Mouse (Mus musculus): ENCODE data around the gene Steap2. TPM values are rescaled to one million over a fixed set of nuclear protein-coding genes. Genes with fewer than 3 reads are reported as not detected.

Gene Steap2
- total RNA-seq, 4 experiments from 2014 or later, result 0.27 to 0.41 (median 0.37) TPM

DNA sequence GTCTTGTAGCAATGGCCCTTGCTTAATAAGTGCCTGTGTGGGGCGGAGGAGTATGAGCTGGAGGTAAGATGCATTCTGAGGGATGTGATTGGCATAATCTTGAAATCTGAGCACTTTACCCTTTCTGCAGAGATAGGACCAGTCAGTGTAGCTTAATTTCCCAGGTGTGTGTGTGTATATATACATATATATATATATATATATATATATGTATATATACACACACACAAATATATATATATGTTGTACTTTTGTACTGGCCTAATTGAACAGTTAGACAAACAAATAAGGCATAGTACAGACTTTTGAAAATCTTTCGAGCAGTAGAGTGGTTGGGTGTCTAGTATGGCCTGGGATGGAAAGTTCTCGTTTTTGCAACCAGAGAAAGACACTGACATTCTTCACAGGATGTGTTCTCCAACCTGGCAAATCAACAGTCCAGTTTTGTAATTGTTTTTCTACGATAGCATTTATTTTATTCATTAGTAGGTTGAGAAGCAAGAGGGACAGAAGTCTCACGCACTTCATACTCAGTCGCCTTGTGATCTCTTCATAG lies 29.9 kb downstream of the Steap2 start:
- no peak for DNase-seq (ENCODE audit: low spot score in 2 of 2)

- DNase-seq (ENCODE audit: low spot score in 2 of 2), result peak; percentile 8 to 26
Measured at GRCm38 (mm10) chr5:5663655-5664370, 30.6 kb downstream of the Steap2 start, which contains the start of gene Cfap69. Cfap69 (minus strand) TSS chr5:5664239.

GRCm38 (mm10) chr5:5663057-5663456 lies 31.3 kb downstream of the Steap2 start:
- no peak for DNase-seq (ENCODE audit: low spot score in 2 of 2)

DNA sequence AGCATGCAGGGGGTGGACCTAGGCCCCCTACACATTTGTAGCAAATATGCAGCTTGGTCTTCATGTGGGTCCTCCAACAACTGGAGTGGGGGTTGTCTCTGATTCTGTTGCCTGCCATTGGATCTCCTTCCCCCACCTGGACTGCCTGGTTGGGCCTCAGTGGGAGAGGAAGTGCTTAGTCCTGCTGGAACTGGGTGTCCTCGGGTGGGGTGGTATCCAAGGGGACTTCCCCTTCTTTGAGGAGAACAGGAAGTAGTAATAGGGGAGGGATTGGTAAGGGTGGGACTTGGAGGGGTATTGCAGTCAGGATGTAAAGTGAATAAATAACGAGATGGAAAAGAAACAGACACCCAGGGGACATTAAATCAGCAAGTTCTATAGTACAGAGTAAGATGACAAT lies 35.7 kb downstream of the Steap2 start:
- DNase-seq (ENCODE audit: low spot score in 2 of 2), result no peak

- no peak for DNase-seq (ENCODE audit: low spot score in 2 of 2)
Measured at GRCm38 (mm10) chr5:5657932-5658331, 36.4 kb downstream of the Steap2 start.

DNA sequence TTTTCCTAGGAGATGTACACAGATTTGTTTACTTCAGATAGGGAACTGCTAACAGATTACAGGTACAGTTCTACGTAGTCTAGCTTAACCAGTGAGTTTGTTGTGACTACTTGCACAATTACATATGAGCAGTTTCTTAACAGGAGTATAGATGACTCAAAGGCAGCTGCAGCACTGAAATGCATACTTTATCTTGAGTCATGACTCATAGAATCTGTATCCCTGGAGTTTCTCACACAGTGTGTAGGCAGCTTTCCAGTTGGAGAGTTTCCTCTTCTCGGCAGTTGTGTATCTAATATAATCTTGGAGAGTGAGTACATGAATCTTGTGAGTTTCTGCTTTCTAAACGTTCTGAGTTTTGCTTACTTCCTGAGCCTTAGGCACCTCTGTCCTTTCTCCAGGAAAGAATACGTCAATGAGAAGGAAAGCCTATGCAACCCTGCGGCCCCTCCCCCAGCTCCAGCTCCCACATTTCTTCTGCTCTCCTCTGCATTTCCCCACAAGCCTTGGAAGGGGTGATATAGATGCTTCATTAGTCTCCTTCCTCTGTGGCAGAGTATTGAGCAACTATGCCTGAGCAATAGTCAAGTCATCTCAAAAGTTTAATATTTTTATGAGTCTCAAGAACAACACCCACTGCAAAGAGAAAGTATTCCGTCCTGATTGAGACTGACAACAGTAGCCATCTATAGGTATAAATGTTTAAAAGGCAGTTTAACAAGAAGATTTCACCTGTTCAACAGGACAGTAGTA lies 45.4 kb downstream of the Steap2 start:
- no peak for DNase-seq (ENCODE audit: low spot score in 2 of 2)

GRCm38 (mm10) chr5:5646173-5646572 lies 48.2 kb downstream of the Steap2 start:
- no peak for DNase-seq (ENCODE audit: low spot score in 2 of 2)

DNA sequence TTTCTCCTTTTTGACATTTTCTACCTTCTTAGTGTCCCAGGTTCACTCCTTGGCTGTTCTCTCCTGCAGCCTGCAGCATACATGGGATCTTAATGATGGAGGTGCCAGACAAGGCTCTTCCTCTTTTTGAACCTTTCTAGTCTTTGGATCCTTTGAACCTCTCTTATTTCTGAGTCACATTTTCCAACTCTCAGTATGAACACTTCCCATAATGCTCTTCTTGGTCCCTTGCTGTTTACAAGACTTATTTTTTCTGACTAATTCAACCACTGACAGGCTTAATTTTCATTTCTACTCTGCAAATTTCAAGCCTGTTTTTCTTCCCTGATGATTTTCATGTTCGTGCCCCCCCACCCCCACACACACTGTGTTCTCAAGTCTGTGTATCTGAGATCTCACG lies 55.9 kb downstream of the Steap2 start:
- DNase-seq (ENCODE audit: low spot score in 2 of 2), result no peak

GRCm38 (mm10) chr5:5625491-5625890 lies 68.9 kb downstream of the Steap2 start:
- DNase-seq (ENCODE audit: low spot score in 2 of 2), result no peak

DNA sequence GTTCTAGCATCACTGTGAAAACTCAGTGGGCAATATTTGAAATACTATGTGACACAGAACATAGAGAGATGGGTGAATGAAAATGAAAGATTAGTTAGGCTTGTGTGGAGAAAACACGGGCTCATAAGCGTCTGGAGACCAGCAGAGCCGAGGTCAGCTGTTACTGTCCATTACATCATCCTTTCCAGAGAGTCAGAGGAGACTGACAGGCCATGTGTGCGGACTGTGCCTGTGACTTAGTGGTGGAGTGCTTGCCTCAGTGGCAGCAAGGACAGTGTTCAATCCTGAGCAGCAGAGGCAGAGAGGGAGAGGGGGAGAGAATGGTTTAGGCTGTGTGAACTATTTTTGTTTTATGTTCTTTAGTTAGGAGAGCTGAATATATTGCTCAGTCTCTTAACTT lies 76.0 kb downstream of the Steap2 start:
- DNase-seq (ENCODE audit: low spot score in 2 of 2), result no peak

Other genes with a start within 250 kb of the Steap2 start
- gene 1700015F17Rik, start 215.4 kb downstream of the Steap2 start, total RNA-seq (2022), result not detected
- 10 to 100 TPM; 12.1 to 15.5 (median 14.1) TPM for gene Cldn12, start 179.6 kb downstream of the Steap2 start, total RNA-seq (2022)
- 10 to 100 TPM in 1 of 4 experiments, 1 to 10 TPM in 3; 6.7 to 10.0 (median 7.6) TPM for gene Gtpbp10, start 135.0 kb downstream of the Steap2 start, total RNA-seq (2022)
- not detected for gene Gm8773, start 120.8 kb downstream of the Steap2 start, total RNA-seq (2022)
- under 1 TPM in 1 of 4 experiments, not detected in 3; 0.41 TPM for gene Cfap69, start 30.3 kb downstream of the Steap2 start, total RNA-seq (2022)
- not detected for gene Steap1, start 54.7 kb upstream of the Steap2 start, total RNA-seq (2022)

Measured in gastrocnemius, adult 8-10 months (tissue).